9 mouse cellular contexts compared by ENCODE assay signal in the genomic region with DNA sequence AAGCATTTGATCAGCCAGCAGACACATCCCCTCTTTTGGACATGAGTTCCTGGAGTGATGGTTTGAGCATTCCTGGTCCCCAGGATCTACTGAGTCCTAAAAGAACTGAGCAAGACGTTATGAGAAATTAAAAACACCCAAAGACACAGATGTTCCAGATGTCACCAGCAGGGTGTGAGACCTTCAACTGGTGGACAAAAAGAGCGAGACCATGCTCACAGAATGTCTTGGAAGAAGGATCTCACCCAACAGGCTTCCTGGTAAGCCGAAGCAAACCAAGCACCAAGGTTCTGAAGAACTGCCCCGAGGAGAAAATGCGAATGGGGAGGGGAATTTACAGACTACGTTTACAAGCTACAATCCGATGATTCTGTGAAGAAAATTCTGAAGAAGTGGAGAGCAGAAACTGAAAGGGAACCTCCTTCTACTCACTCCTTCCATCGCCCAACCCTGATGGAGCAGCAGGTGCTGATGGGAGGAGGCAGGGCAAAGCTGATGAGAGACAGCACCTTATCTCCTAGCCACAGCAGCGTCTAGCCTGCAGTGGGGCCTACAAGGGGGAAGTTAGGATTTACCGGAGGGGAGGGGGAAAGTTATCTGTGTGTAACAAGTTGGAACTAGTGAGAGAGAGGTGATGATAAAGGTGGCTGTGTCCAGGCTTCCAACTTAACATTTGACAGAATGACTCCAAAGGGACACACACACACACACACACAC. TPM values are rescaled to one million over a fixed set of nuclear protein-coding genes. Genes with fewer than 3 reads are reported as not detected.
DNase-seq lines count a peak whose midpoint lies in the region; ATAC-seq lines count a peak whose summit lies in the region.
"Had no signal": no experiment of that assay in that cellular context is flagged by ENCODE, and none has a peak within 500 bp of the region (broad histone marks: within the 10 kb centered on the region; RNA-seq: fewer than 3 reads in every experiment).

No protein-coding gene starts in this region.

- H3K4me3 ChIP-seq in intestine, embryonic 14.5 days (ENCODE audit: low read depth, low read length): no peak overlapping the region
- no peak overlapping the region for H3K4me3 ChIP-seq in midbrain, embryonic 13.5 days (replicated peaks)

- no peak overlapping the region for H3K4me2 ChIP-seq in intestine, embryonic 14.5 days (ENCODE audit: low read length)
- no peak overlapping the region for H3K4me2 ChIP-seq in midbrain, embryonic 13.5 days (replicated peaks)
- H3K4me2 ChIP-seq: hindbrain, embryonic 14.5 days had no signal

- no peaks in the 10 kb centered on the region for H3K4me1 ChIP-seq in intestine, embryonic 14.5 days (replicated peaks; ENCODE audit: control insufficient read depth, insufficient read depth, low read length)
- H3K4me1 ChIP-seq in midbrain, embryonic 13.5 days (replicated peaks): no peaks in the 10 kb centered on the region

- H3K27me3 ChIP-seq in intestine, embryonic 14.5 days (replicated peaks; ENCODE audit: control insufficient read depth, insufficient read depth, low read length): no peaks in the 10 kb centered on the region
- H3K27me3 ChIP-seq in midbrain, embryonic 13.5 days: no peaks in the 10 kb centered on the region

- 0 out of 2 replicates have a peak, but pooled peaks have one; percentile 58 for ATAC-seq in intestine, embryonic 14.5 days (replicated peaks; ENCODE audit: low FRiP score, low TSS enrichment, low read depth)
- ATAC-seq in midbrain, embryonic 13.5 days: no peak

- H3K36me3 ChIP-seq in intestine, embryonic 14.5 days (ENCODE audit: control insufficient read depth, insufficient read depth, low read length): no peaks in the 10 kb centered on the region
- H3K36me3 ChIP-seq in midbrain, embryonic 13.5 days: no peaks in the 10 kb centered on the region

- no peaks in the 10 kb centered on the region for H3K9me3 ChIP-seq in intestine, embryonic 14.5 days (ENCODE audit: control insufficient read depth, low read length)
- H3K9me3 ChIP-seq in midbrain, embryonic 13.5 days: no peaks in the 10 kb centered on the region

- WGBS in intestine, embryonic 14.5 days: 58% methylated on average over 10 of the region's 10 CpGs
- WGBS in midbrain, embryonic 13.5 days: 78% methylated on average over 10 of the region's 10 CpGs

- H3K9ac ChIP-seq in intestine, embryonic 14.5 days (ENCODE audit: low read length): no peak overlapping the region
- no peak overlapping the region for H3K9ac ChIP-seq in midbrain, embryonic 13.5 days (replicated peaks)
- H3K9ac ChIP-seq: hindbrain, embryonic 14.5 days had no signal

- peak; percentile 1 to 43 for DNase-seq in CD8-positive naive resting alpha-beta T cell, adult 2 months (ENCODE audit: low read depth in 2 of 2, low spot score in 2 of 2)
- peak; percentile 57 for DNase-seq in T-cell, adult 2 months (ENCODE audit: low spot score)
- peak; percentile 24 for DNase-seq in intestine, embryonic 14.5 days (ENCODE audit: low spot score)
- peak; percentile 72 for DNase-seq in spleen, adult 12 weeks (ENCODE audit: low spot score)
- DNase-seq in frontal cortex, adult 2 months (ENCODE audit: extremely low spot score in 1 of 2, low spot score in 1 of 2): no peak
- no peak for DNase-seq in layer of hippocampus, adult 9-10 months (ENCODE audit: low spot score)

- no peak overlapping the region for H3K27ac ChIP-seq in intestine, embryonic 14.5 days (ENCODE audit: low read depth)
- no peak overlapping the region for H3K27ac ChIP-seq in midbrain, embryonic 13.5 days
- H3K27ac ChIP-seq: hindbrain, embryonic 14.5 days had no signal

RNA-seq across cellular contexts. Expression of gene Samd7, which starts 19.4 kb away (rescaled TPM):
- polyA plus RNA-seq in intestine, embryonic 14.5 days (2014; fragmentation: Nextera tagmentation; extraction: Ambion mirVana): not detected in 2 replicates
- polyA plus RNA-seq in midbrain, embryonic 13.5 days (2015; fragmentation: Nextera tagmentation; extraction: Ambion mirVana): not detected in 2 replicates
- polyA plus RNA-seq in frontal cortex, adult 2 months (2012; rRNA removed): 0.04 TPM in 1 of 2 replicates, not detected in the other
- polyA plus RNA-seq: hindbrain, embryonic 14.5 days; urinary bladder, adult 2 months had no signal

RNA-seq across cellular contexts. Expression of gene Sec62, which starts 27.2 kb away (rescaled TPM):
- 73.9 and 76.5 TPM in 2 replicates for polyA plus RNA-seq in intestine, embryonic 14.5 days (2014; fragmentation: Nextera tagmentation; extraction: Ambion mirVana)
- 92.7 and 101 TPM in 2 replicates for polyA plus RNA-seq in midbrain, embryonic 13.5 days (2015; fragmentation: Nextera tagmentation; extraction: Ambion mirVana)
- 102 and 113 TPM in 2 replicates for polyA plus RNA-seq in frontal cortex, adult 2 months (2012; rRNA removed)

Comparison
In these comparisons a context has a peak if more than half of its experiments do, and no peak if none do; other contexts are left out.
1. DNase-seq: peak in CD8-positive naive resting alpha-beta T cell, adult 2 months (2 of 2), T-cell, adult 2 months (single experiment), intestine, embryonic 14.5 days (single experiment) and spleen, adult 12 weeks (single experiment); none in frontal cortex, adult 2 months (0 of 2) and layer of hippocampus, adult 9-10 months (single experiment).